Mouse (Mus musculus) forebrain, embryonic 12.5 days (tissue): ENCODE measurements around the gene Zc3hc1. TPM values are rescaled to one million over a fixed set of nuclear protein-coding genes. Genes with fewer than 3 reads are reported as not detected.
A peak's percentile ranks its signal among the peaks of the same experiment; 100 is the strongest.
"Not testable (repeated sequence)": the region's sequence is repeated elsewhere in the genome, so short reads cannot be mapped to it uniquely, and the experiment has no call there.

Source experiments
- ATAC-seq: fragments of 200-750 bp; cut with Nextera tagmentation; 2 replicates; pipeline ENCODE4 v1.8.0; 2017; ENCODE audit warnings: moderate TSS enrichment; ENCODE audit not compliant: low FRiP score
- H3K27ac ChIP-seq: fragments of 300-500 bp; sonication (generic); 2 replicates; pipeline ENCODE4 v1.5.1; 2016; ENCODE audit warnings: mild to moderate bottlenecking
- H3K27me3 ChIP-seq: fragments of 300-500 bp; sonication (generic); 2 replicates; pipeline ENCODE4 v1.6.1; 2016; ENCODE audit warnings: mild to moderate bottlenecking
- H3K36me3 ChIP-seq: fragments of 300-500 bp; sonication (generic); replicated peaks from 2 replicates; pipeline ENCODE4 v1.6.1; 2016; ENCODE audit warnings: mild to moderate bottlenecking
- H3K4me1 ChIP-seq: fragments of 300-500 bp; sonication (generic); 2 replicates; pipeline ENCODE4 v1.6.1; 2016
- H3K4me2 ChIP-seq: fragments of 300-500 bp; sonication (generic); 2 replicates; pipeline ENCODE4 v1.6.1; 2016; ENCODE audit warnings: mild to moderate bottlenecking, moderate library complexity
- H3K4me3 ChIP-seq: fragments of 300-500 bp; sonication (generic); replicated peaks from 2 replicates; pipeline ENCODE4 v1.5.1; 2016; ENCODE audit warnings: mild to moderate bottlenecking
- H3K9ac ChIP-seq: fragments of 300-500 bp; sonication (generic); 2 replicates; pipeline ENCODE4 v1.6.1; 2016; ENCODE audit warnings: mild to moderate bottlenecking
- H3K9me3 ChIP-seq: fragments of 300-500 bp; sonication (generic); 2 replicates; pipeline ENCODE4 v1.6.1; 2016
- WGBS: fragments of 180-500 bp; shearing (Covaris S2); methylation state at CpG from one replicate; pipeline ENCODE4 v1.1.7; 2016; 5-methylcytosine and 5-hydroxymethylcytosine counted together
- polyA plus RNA-seq: library from polyadenylated mRNA; unstranded; fragments of >200 nt; fragmentation: Nextera tagmentation; extraction: Ambion mirVana; gene quantifications from 2 replicates; pipeline ENCODE4 v1.2.1, GENCODE M21; 2016

Zc3hc1 gene
- polyA plus RNA-seq, 1 experiment from 2014 or later = 65.2 TPM

- WGBS = under 1% methylated on average over 29 of the region's 29 CpGs
- Histone ChIP-seq H3K27me3 (no peaks in the 10 kb centered on the region), H3K4me3 (peak overlapping the region; percentile 95), H3K9ac (peak overlapping the region; percentile 90), H3K27ac (peak overlapping the region; percentile 93), H3K4me1 (peaks cover 13% of the 10 kb centered on the region), H3K9me3 (no peaks in the 10 kb centered on the region), H3K36me3 (no peaks in the 10 kb centered on the region), H3K4me2 (peak overlapping the region; percentile 62)
- ATAC-seq = no peak; the same call in none of the 2 replicates
Measured at GRCm38 (mm10) chr6:30402091-30402491, 11.3 kb upstream of the Zc3hc1 start.

- no peaks in the 10 kb centered on the region for H3K27me3 ChIP-seq
Measured at GRCm38 (mm10) chr6:30401308-30402015, 10.6 kb upstream of the Zc3hc1 start, which contains the start of gene Klhdc10. Gene Klhdc10 (plus strand): TSS chr6:30401868.

GRCm38 (mm10) chr6:30400716-30401115 lies 9.9 kb upstream of the Zc3hc1 start:
- ATAC-seq = no peak
- H3K4me3 ChIP-seq = peak overlapping the region; percentile 95
- H3K27me3 ChIP-seq = no peaks in the 10 kb centered on the region
- H3K9me3 ChIP-seq = no peaks in the 10 kb centered on the region
- peaks cover 13% of the 10 kb centered on the region for H3K4me1 ChIP-seq
- H3K9ac ChIP-seq = peak overlapping the region; percentile 90
- 6% methylated on average over 7 of the region's 7 CpGs for WGBS
- peak overlapping the region; percentile 93 for H3K27ac ChIP-seq
- peak overlapping the region; percentile 52 for H3K4me2 ChIP-seq
- no peaks in the 10 kb centered on the region for H3K36me3 ChIP-seq

More at GRCm38 (mm10) chr6:30401308-30402015, 10.6 kb upstream of the Zc3hc1 start, which contains the start of gene Klhdc10:
- Histone ChIP-seq H3K9me3 (no peaks in the 10 kb centered on the region), H3K4me3 (peak within 1 kb of the TSS; percentile 95), H3K9ac (peak within 1 kb of the TSS; percentile 90), H3K36me3 (no peaks in the 10 kb centered on the region), H3K27ac (peak within 1 kb of the TSS; percentile 93), H3K4me1 (peaks cover 13% of the 10 kb centered on the region), H3K4me2 (peak within 1 kb of the TSS; percentile 62)
- peak; percentile 99 for ATAC-seq
- under 1% methylated on average over 41 of the region's 41 CpGs for WGBS

GRCm38 (mm10) chr6:30400146-30400545 lies 9.3 kb upstream of the Zc3hc1 start:
- H3K4me2 ChIP-seq = no peak overlapping the region
- 85% methylated on average over 5 of the region's 5 CpGs for WGBS
- no peak for ATAC-seq
- no peaks in the 10 kb centered on the region for H3K9me3 ChIP-seq
- no peak overlapping the region for H3K4me3 ChIP-seq
- no peaks in the 10 kb centered on the region for H3K36me3 ChIP-seq
- peaks cover 13% of the 10 kb centered on the region for H3K4me1 ChIP-seq
- no peak overlapping the region for H3K9ac ChIP-seq
- no peak overlapping the region for H3K27ac ChIP-seq
- no peaks in the 10 kb centered on the region for H3K27me3 ChIP-seq

- Histone ChIP-seq H3K4me3 (no peak overlapping the region), H3K4me1 (0 out of 2 replicates have a peak, but pooled peaks cover 4% of the 10 kb centered on the region), H3K9ac (no peak overlapping the region), H3K27me3 (no peaks in the 10 kb centered on the region), H3K36me3 (peaks cover 3% of the 10 kb centered on the region), H3K4me2 (no peak overlapping the region), H3K9me3 (no peaks in the 10 kb centered on the region), H3K27ac (no peak overlapping the region)
- no peak for ATAC-seq
- 93% methylated on average over 7 of the region's 7 CpGs for WGBS
Measured at GRCm38 (mm10) chr6:30391996-30392395, 1.2 kb upstream of the Zc3hc1 start.

- not testable (repeated sequence) for H3K9me3 ChIP-seq, H3K4me1 ChIP-seq, H3K27me3 ChIP-seq, ATAC-seq
- Histone ChIP-seq H3K27ac (0 out of 2 replicates have a peak overlapping the region, but pooled peaks have one; percentile 69), H3K4me2 (peak overlapping the region; percentile 51), H3K4me3 (peak overlapping the region; percentile 79), H3K9ac (peak overlapping the region; percentile 75), H3K36me3 (peaks cover 20% of the 10 kb centered on the region)
- WGBS = 38% methylated on average over 4 of the region's 4 CpGs
Measured at GRCm38 (mm10) chr6:30390271-30390670, 557 bp downstream of the Zc3hc1 start.

- Histone ChIP-seq H3K4me1 (no peaks in the 10 kb centered on the region), H3K4me3 (no peak overlapping the region), H3K27ac (no peak overlapping the region), H3K36me3 (peaks cover 78% of the 10 kb centered on the region), H3K27me3 (no peaks in the 10 kb centered on the region), H3K4me2 (no peak overlapping the region), H3K9ac (no peak overlapping the region), H3K9me3 (no peaks in the 10 kb centered on the region)
- 70% methylated on average over 3 of the region's 3 CpGs for WGBS
- ATAC-seq = no peak
Measured at GRCm38 (mm10) chr6:30381116-30381515, 9.7 kb downstream of the Zc3hc1 start.

GRCm38 (mm10) chr6:30375791-30376190 lies 15.0 kb downstream of the Zc3hc1 start:
- peaks cover 81% of the 10 kb centered on the region for H3K36me3 ChIP-seq
- H3K4me2 ChIP-seq = no peak overlapping the region
- H3K4me1 ChIP-seq = peaks cover 4% of the 10 kb centered on the region; the same call in 1 of the 2 replicates
- no peak overlapping the region for H3K27ac ChIP-seq
- ATAC-seq = no peak
- no peak overlapping the region for H3K9ac ChIP-seq
- no peaks in the 10 kb centered on the region for H3K9me3 ChIP-seq
- no peak overlapping the region for H3K4me3 ChIP-seq
- H3K27me3 ChIP-seq = no peaks in the 10 kb centered on the region
- WGBS = 96% methylated on average over 1 of the region's 1 CpGs

- ATAC-seq = no peak
- Histone ChIP-seq H3K4me1 (peaks cover 4% of the 10 kb centered on the region; the same call in 1 of the 2 replicates), H3K27me3 (no peaks in the 10 kb centered on the region), H3K27ac (peak overlapping the region; percentile 26; the same call in 1 of the 2 replicates), H3K4me2 (no peak overlapping the region), H3K9me3 (no peaks in the 10 kb centered on the region), H3K4me3 (no peak overlapping the region), H3K36me3 (peaks cover 81% of the 10 kb centered on the region), H3K9ac (no peak overlapping the region)
- WGBS = 87% methylated on average over 16 of the region's 16 CpGs
Measured at GRCm38 (mm10) chr6:30374731-30375510, 15.9 kb downstream of the Zc3hc1 start.

GRCm38 (mm10) chr6:30372627-30373369 lies 18.0 kb downstream of the Zc3hc1 start:
- 93% methylated on average over 17 of the region's 17 CpGs for WGBS
- Histone ChIP-seq H3K4me3 (no peak overlapping the region), H3K9me3 (no peaks in the 10 kb centered on the region), H3K36me3 (peaks cover 89% of the 10 kb centered on the region), H3K4me2 (no peak overlapping the region), H3K27ac (no peak overlapping the region), H3K4me1 (peaks cover 4% of the 10 kb centered on the region; the same call in 1 of the 2 replicates), H3K27me3 (no peaks in the 10 kb centered on the region), H3K9ac (no peak overlapping the region)
- no peak for ATAC-seq

- WGBS = 85% methylated on average over 3 of the region's 3 CpGs
Measured at GRCm38 (mm10) chr6:30369291-30369690, 21.5 kb downstream of the Zc3hc1 start.

GRCm38 (mm10) chr6:30363808-30364207 lies 27.0 kb downstream of the Zc3hc1 start:
- 52% methylated on average over 5 of the region's 5 CpGs for WGBS
- Histone ChIP-seq H3K27me3 (no peaks in the 10 kb centered on the region), H3K27ac (no peak overlapping the region), H3K9ac (no peak overlapping the region), H3K4me3 (no peak overlapping the region), H3K36me3 (peaks cover 48% of the 10 kb centered on the region), H3K4me1 (no peaks in the 10 kb centered on the region), H3K4me2 (no peak overlapping the region), H3K9me3 (no peaks in the 10 kb centered on the region)
- ATAC-seq = no peak

More at GRCm38 (mm10) chr6:30369291-30369690, 21.5 kb downstream of the Zc3hc1 start:
- Histone ChIP-seq H3K9me3 (no peaks in the 10 kb centered on the region), H3K27me3 (no peaks in the 10 kb centered on the region), H3K4me1 (no peaks in the 10 kb centered on the region), H3K9ac (no peak overlapping the region), H3K4me3 (no peak overlapping the region), H3K4me2 (no peak overlapping the region), H3K27ac (no peak overlapping the region), H3K36me3 (peaks cover 91% of the 10 kb centered on the region)
- ATAC-seq = no peak
